Mouse (Mus musculus) cerebellum, adult 2 months (tissue): ENCODE measurements at regions not wholly inside any gene's neighbourhood (a gene's known extent, or its start where the extent isn't known, plus 50 kb on each side); places are given as distances from the start of the nearest gene placed in this dataset.

Source experiments
- CTCF ChIP-seq: fragments of 200-500 bp; IDR thresholded peaks from 2 replicates; pipeline ENCODE4 v1.5.1; 2011; ENCODE audit warnings: low read depth, mild to moderate bottlenecking, control low read depth, low read length, moderate library complexity, borderline replicate concordance; ENCODE audit not compliant: insufficient read depth
- POLR2A ChIP-seq: fragments of 200-500 bp; IDR thresholded peaks from 2 replicates; pipeline ENCODE4 v1.6.1; 2011; ENCODE audit warnings: low read length, control low read depth, borderline replicate concordance; ENCODE audit not compliant: insufficient read depth

GRCm38 (mm10) chr16:93028640-93029039 is 202.7 kb upstream of the Runx1 start:
- TF ChIP-seq CTCF (no peak), POLR2A (no peak)
